Mouse (Mus musculus): ENCODE data around the gene Bcor. TPM values are rescaled to one million over a fixed set of nuclear protein-coding genes. Genes with fewer than 3 reads are reported as not detected.

The Bcor gene
- total and polyA plus RNA-seq, 3 experiments = 44.6 to 88.7 (median 61.6) TPM

DNA sequence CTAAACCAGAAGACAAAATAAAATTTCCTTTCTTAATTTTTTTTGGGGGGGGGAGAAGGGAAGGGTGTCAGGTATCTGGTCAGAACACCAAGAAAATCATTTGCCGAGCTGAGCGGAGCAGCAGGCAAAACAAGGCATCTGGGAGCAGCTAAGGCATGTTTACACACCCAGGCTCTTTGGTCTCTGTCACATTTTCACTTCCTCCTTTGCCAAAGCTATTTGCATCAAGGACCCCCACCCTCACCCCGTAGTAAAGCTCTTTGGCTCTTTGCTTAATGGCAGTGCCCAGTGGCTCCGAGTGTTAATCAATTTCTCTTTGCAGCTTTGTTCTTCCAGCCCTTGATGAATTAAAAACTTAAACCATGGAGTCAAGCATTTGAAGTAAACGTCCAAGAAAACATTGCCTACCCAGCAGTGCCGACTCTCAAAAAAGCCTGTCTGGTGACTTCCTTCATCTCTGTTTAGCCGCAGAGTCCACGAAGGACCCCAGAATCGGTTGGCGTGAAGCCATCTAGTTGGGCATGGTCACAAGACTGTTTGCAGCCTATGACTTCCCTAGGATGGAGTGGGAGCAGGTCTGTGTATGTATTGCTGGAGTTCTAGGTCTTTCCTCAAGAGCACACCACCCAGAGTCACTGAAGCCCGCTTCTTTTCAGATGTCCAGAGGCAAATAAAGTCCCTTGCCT lies 35.2 kb upstream of the Bcor start:
- Histone ChIP-seq H3K9me3 (replicated peaks; ENCODE audit: insufficient read depth, low read length) (no peaks in the 10 kb centered on the region), H3K4me1 (ENCODE audit: control insufficient read depth in 1 of 2, insufficient read depth in 2 of 2, low read length in 2 of 2) (no peaks in the 10 kb centered on the region), H3K27ac (ENCODE audit: control insufficient read depth, low read depth, low read length) (no peak overlapping the region), H3K36me3 (ENCODE audit: control insufficient read depth in 1 of 2, insufficient read depth in 2 of 2, low read length in 2 of 2) (no peaks in the 10 kb centered on the region), H3K79me2 (ENCODE audit: control insufficient read depth, insufficient read depth, low read length, poor library complexity) (no peaks in the 10 kb centered on the region), H3K9ac (ENCODE audit: control insufficient read depth, low read depth, low read length, poor library complexity, severe bottlenecking) (no peak overlapping the region), H3K27me3 (ENCODE audit: control insufficient read depth in 1 of 2, insufficient read depth in 2 of 2, low read length in 2 of 2) (peaks cover 0 to 1% of the 10 kb centered on the region in 2 experiments; a peak in 1 of 4 replicates), H3K4me3 (ENCODE audit: control insufficient read depth in 1 of 2, insufficient read depth in 1 of 2, low read depth in 2 of 2, low read length in 2 of 2) (no peak overlapping the region)
- TF ChIP-seq RAD21 (IDR thresholded peaks at IDR 0.05; ENCODE audit: low read depth, low read length) = no peak
- TF ChIP-seq MAZ (IDR thresholded peaks at IDR 0.05; ENCODE audit: low read depth, low read length) = no peak
- no peak for TF ChIP-seq KAT2A (conservative IDR thresholded peaks at IDR 0.05; ENCODE audit: low read depth, low read length)
- no peak for TF ChIP-seq CHD2 (IDR thresholded peaks at IDR 0.05; ENCODE audit: low read length)
- no peak for DNase-seq (ENCODE audit: low read depth, low spot score)

DNA sequence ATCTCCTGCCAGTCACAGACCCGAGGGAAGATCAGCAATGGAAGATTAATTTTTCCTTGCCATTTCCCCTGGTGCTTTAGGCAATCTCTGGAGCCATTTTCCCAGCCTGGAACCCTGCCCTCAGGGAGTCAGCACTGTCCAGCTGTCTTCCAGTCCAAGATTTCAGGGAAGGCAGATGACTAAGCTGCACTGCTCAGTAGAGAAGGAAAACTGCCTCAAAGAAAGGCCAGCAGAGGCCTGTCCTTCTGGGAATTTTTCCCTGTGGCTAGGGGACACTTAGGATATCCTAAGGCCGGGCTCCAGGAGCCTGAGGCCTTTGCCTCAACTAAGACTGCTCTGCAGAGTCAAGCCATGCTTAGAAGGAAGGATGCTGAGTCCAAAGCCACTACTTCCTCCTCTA lies 32.2 kb upstream of the Bcor start:
- no peak for DNase-seq (ENCODE audit: low read depth, low spot score)
- Histone ChIP-seq H3K4me3 (ENCODE audit: control insufficient read depth in 1 of 2, insufficient read depth in 1 of 2, low read depth in 2 of 2, low read length in 2 of 2) (no peak overlapping the region), H3K9ac (ENCODE audit: control insufficient read depth, low read depth, low read length, poor library complexity, severe bottlenecking) (no peak overlapping the region), H3K27me3 (ENCODE audit: control insufficient read depth in 1 of 2, insufficient read depth in 2 of 2, low read length in 2 of 2) (no peaks in the 10 kb centered on the region; a peak in 1 of 4 replicates), H3K4me1 (ENCODE audit: control insufficient read depth in 1 of 2, insufficient read depth in 2 of 2, low read length in 2 of 2) (no peaks in the 10 kb centered on the region), H3K36me3 (ENCODE audit: control insufficient read depth in 1 of 2, insufficient read depth in 2 of 2, low read length in 2 of 2) (no peaks in the 10 kb centered on the region), H3K79me2 (ENCODE audit: control insufficient read depth, insufficient read depth, low read length, poor library complexity) (no peaks in the 10 kb centered on the region), H3K27ac (ENCODE audit: control insufficient read depth, low read depth, low read length) (no peak overlapping the region), H3K9me3 (replicated peaks; ENCODE audit: insufficient read depth, low read length) (no peaks in the 10 kb centered on the region)
- TF ChIP-seq ZKSCAN1 (IDR thresholded peaks at IDR 0.05; ENCODE audit: low read depth, low read length) (no peak), HCFC1 (IDR thresholded peaks at IDR 0.05; ENCODE audit: low read depth, low read length) (no peak), NELFE (IDR thresholded peaks at IDR 0.05; ENCODE audit: low read depth, low read length) (no peak), SMC3 (IDR thresholded peaks at IDR 0.05; ENCODE audit: low read depth, low read length) (no peak), E2F4 (IDR thresholded peaks at IDR 0.05; ENCODE audit: borderline replicate concordance, low read depth, low read length) (no peak), SIN3A (IDR thresholded peaks at IDR 0.05; ENCODE audit: low read length) (no peak), POLR2A (IDR thresholded peaks at IDR 0.05; ENCODE audit: control insufficient read depth in 1 of 2, insufficient read depth in 1 of 2, low read depth in 1 of 2, low read length in 2 of 2, poor library complexity in 1 of 2) (no peak), POLR2AphosphoS2 (IDR thresholded peaks at IDR 0.05; ENCODE audit: low read length) (no peak), ZNF384 (IDR thresholded peaks at IDR 0.05; ENCODE audit: low read depth, low read length) (no peak), JUND (IDR thresholded peaks at IDR 0.05; ENCODE audit: low read depth, low read length) (no peak), USF1 (IDR thresholded peaks at IDR 0.05; ENCODE audit: low read depth, low read length) (no peak), ZC3H11A (IDR thresholded peaks at IDR 0.05; ENCODE audit: low read depth, low read length) (no peak), KAT2A (conservative IDR thresholded peaks at IDR 0.05; ENCODE audit: low read depth, low read length) (no peak), ELF1 (IDR thresholded peaks at IDR 0.05; ENCODE audit: low read depth, low read length) (no peak), EP300 (IDR thresholded peaks at IDR 0.05; ENCODE audit: low read depth in 1 of 2, low read length in 2 of 2) (no peak), CHD1 (IDR thresholded peaks at IDR 0.05; ENCODE audit: low read depth, low read length) (no peak)
